Comparison of ENCODE assay signal across 15 mouse cellular contexts in the genomic region with DNA sequence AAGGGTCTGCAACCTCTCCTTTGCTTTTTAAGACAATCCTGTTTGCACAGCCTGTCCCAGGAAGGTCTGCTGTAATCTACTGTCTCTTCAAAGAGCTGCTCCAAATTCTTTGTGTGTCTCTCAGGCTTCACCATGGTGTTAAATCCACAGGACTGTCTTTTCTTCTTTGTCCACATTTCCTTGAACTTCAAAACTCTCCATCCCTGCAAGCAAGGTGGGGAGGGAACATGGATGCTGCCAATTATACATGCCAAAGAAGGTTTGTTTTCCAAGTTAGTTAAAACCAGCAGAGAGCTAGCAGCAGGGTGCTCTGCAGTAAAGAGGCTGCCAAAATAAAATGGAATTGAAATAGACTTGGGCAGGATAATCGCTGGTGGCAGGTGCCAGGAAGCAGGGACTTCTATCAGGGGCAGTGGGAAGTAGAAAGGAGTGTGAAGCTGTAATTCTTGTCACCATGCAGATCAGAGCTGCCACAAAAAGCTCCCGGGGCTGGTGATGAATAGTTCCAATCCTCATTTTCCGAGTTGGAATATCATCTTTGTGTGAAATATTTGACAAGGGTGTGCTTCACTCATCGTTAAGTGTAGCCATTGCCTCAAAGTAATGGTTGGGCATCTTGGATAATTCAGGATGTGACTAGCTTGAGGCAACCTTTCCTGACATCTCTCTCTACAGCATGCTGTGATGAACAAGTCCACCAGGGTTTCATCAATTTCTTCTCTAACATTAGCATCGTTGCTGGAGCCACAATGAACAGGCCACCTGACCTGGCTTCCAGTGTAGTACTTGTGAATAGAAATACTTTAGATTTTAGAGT.
DNase-seq lines count a peak whose midpoint lies in the region; ATAC-seq and TF ChIP-seq lines count a peak whose summit lies in the region.
"Had no signal": no experiment of that assay in that cellular context is flagged by ENCODE, and none has a peak within 500 bp of the region (broad histone marks: within the 10 kb centered on the region; RNA-seq: fewer than 3 reads in every experiment).

No protein-coding gene starts in this region.

- H3K4me3 ChIP-seq in hindbrain, embryonic 14.5 days (replicated peaks; ENCODE audit: low read length) = no peak overlapping the region
- H3K4me3 ChIP-seq in hindbrain, embryonic 10.5 days = no peak overlapping the region
- H3K4me3 ChIP-seq in midbrain, embryonic 11.5 days (ENCODE audit: low read depth, low read length) = no peak overlapping the region
- H3K4me3 ChIP-seq in intestine, embryonic 16.5 days (ENCODE audit: low read length) = no peak overlapping the region
- H3K4me3 ChIP-seq: heart, adult 2 months; limb, embryonic 12.5 days; neural tube, embryonic 13.5 days had no signal

- no peak for TF ChIP-seq POLR2A in brain, embryonic 14.5 days (IDR thresholded peaks at IDR 0.05; ENCODE audit: borderline replicate concordance, extremely low read depth, insufficient read depth, insufficient read length, poor library complexity, severe bottlenecking)

- H3K4me1 ChIP-seq in hindbrain, embryonic 14.5 days (replicated peaks; ENCODE audit: control insufficient read depth, insufficient read depth, low read length) = no peaks in the 10 kb centered on the region
- no peaks in the 10 kb centered on the region for H3K4me1 ChIP-seq in hindbrain, embryonic 10.5 days (replicated peaks)
- no peaks in the 10 kb centered on the region for H3K4me1 ChIP-seq in midbrain, embryonic 11.5 days (ENCODE audit: control insufficient read depth, insufficient read depth, low read length)
- no peaks in the 10 kb centered on the region for H3K4me1 ChIP-seq in intestine, embryonic 16.5 days (ENCODE audit: control insufficient read depth, insufficient read depth, low read length)
- H3K4me1 ChIP-seq: limb, embryonic 12.5 days; neural tube, embryonic 13.5 days had no signal

- H3K9me3 ChIP-seq in hindbrain, embryonic 14.5 days (ENCODE audit: control insufficient read depth, low read length) = no peaks in the 10 kb centered on the region
- no peaks in the 10 kb centered on the region for H3K9me3 ChIP-seq in hindbrain, embryonic 10.5 days
- no peaks in the 10 kb centered on the region for H3K9me3 ChIP-seq in midbrain, embryonic 11.5 days (ENCODE audit: control insufficient read depth, low read length)
- H3K9me3 ChIP-seq in intestine, embryonic 16.5 days (ENCODE audit: control insufficient read depth, low read length) = no peaks in the 10 kb centered on the region
- H3K9me3 ChIP-seq: limb, embryonic 12.5 days; neural tube, embryonic 13.5 days had no signal

- no peak overlapping the region for H3K27ac ChIP-seq in hindbrain, embryonic 14.5 days
- no peak overlapping the region for H3K27ac ChIP-seq in hindbrain, embryonic 10.5 days
- no peak overlapping the region for H3K27ac ChIP-seq in midbrain, embryonic 11.5 days (ENCODE audit: low read depth, low read length)
- H3K27ac ChIP-seq in intestine, embryonic 16.5 days (ENCODE audit: low read length) = no peak overlapping the region
- H3K27ac ChIP-seq: heart, adult 2 months; limb, embryonic 12.5 days; neural tube, embryonic 13.5 days had no signal

- no peaks in the 10 kb centered on the region for H3K36me3 ChIP-seq in hindbrain, embryonic 14.5 days (replicated peaks; ENCODE audit: control insufficient read depth, insufficient read depth)
- no peaks in the 10 kb centered on the region for H3K36me3 ChIP-seq in hindbrain, embryonic 10.5 days
- no peaks in the 10 kb centered on the region for H3K36me3 ChIP-seq in midbrain, embryonic 11.5 days (ENCODE audit: control insufficient read depth, insufficient read depth, low read length)
- H3K36me3 ChIP-seq in intestine, embryonic 16.5 days (ENCODE audit: control insufficient read depth, insufficient read depth, low read length) = no peaks in the 10 kb centered on the region
- H3K36me3 ChIP-seq: limb, embryonic 12.5 days; neural tube, embryonic 13.5 days had no signal

- H3K9ac ChIP-seq in hindbrain, embryonic 14.5 days = no peak overlapping the region
- no peak overlapping the region for H3K9ac ChIP-seq in midbrain, embryonic 11.5 days (ENCODE audit: low read length)
- H3K9ac ChIP-seq in intestine, embryonic 16.5 days (ENCODE audit: low read depth, low read length) = no peak overlapping the region
- H3K9ac ChIP-seq: limb, embryonic 12.5 days; liver, postnatal 0 days; neural tube, embryonic 13.5 days had no signal

- DNase-seq in hindbrain, embryonic 14.5 days (ENCODE audit: low spot score) = peak; percentile 42
- no peak for DNase-seq in hindbrain, embryonic 10.5 days (ENCODE audit: low spot score)
- peak; percentile 85 for DNase-seq in brain, embryonic 14.5 days (ENCODE audit: low read depth)
- peak; percentile 76 to 86 for DNase-seq in cerebellum, postnatal 14 days
- peak; percentile 84 for DNase-seq in midbrain, embryonic 11.5 days (ENCODE audit: low spot score, missing footprints)
- no peak for DNase-seq in urinary bladder, adult 18-20 months (ENCODE audit: low spot score in 2 of 2)
- DNase-seq: adrenal gland, postnatal 25 days; heart, adult 2 months; heart, postnatal 36 days; liver, postnatal 0 days had no signal

- H3K27me3 ChIP-seq in hindbrain, embryonic 14.5 days (ENCODE audit: control insufficient read depth, insufficient read depth, low read length) = no peaks in the 10 kb centered on the region
- H3K27me3 ChIP-seq in hindbrain, embryonic 10.5 days (ENCODE audit: insufficient read depth, poor library complexity, severe bottlenecking) = no peaks in the 10 kb centered on the region
- no peaks in the 10 kb centered on the region for H3K27me3 ChIP-seq in midbrain, embryonic 11.5 days (ENCODE audit: control insufficient read depth, insufficient read depth, low read length)
- H3K27me3 ChIP-seq in intestine, embryonic 16.5 days (replicated peaks; ENCODE audit: control insufficient read depth, insufficient read depth, low read length) = no peaks in the 10 kb centered on the region
- H3K27me3 ChIP-seq: CH12.LX; limb, embryonic 12.5 days; neural tube, embryonic 13.5 days had no signal

- no peak for TF ChIP-seq CTCF in brain, embryonic 14.5 days (IDR thresholded peaks at IDR 0.05; ENCODE audit: borderline replicate concordance, extremely low read depth, insufficient read depth, insufficient read length)

- peak; percentile 55; the same call in 1 of the 2 replicates for ATAC-seq in hindbrain, embryonic 14.5 days (ENCODE audit: low FRiP score)
- ATAC-seq in midbrain, embryonic 11.5 days (ENCODE audit: low FRiP score) = peak; percentile 22; the same call in 1 of the 2 replicates
- ATAC-seq in intestine, embryonic 16.5 days = no peak
- ATAC-seq in activated CD4-positive, CD25-positive, alpha-beta regulatory T cell, adult 4 months = no peak
- ATAC-seq: liver, postnatal 0 days had no signal

- no peak overlapping the region for H3K4me2 ChIP-seq in hindbrain, embryonic 14.5 days (replicated peaks)
- no peak overlapping the region for H3K4me2 ChIP-seq in midbrain, embryonic 11.5 days
- H3K4me2 ChIP-seq in intestine, embryonic 16.5 days (ENCODE audit: low read depth, low read length) = no peak overlapping the region
- H3K4me2 ChIP-seq: limb, embryonic 12.5 days; neural tube, embryonic 13.5 days had no signal

- WGBS in hindbrain, embryonic 14.5 days = 50% methylated on average over 5 of the region's 5 CpGs
- WGBS in hindbrain, embryonic 10.5 days = 65% methylated on average over 5 of the region's 5 CpGs
- WGBS in midbrain, embryonic 11.5 days = 55% methylated on average over 5 of the region's 5 CpGs
- 60% methylated on average over 5 of the region's 5 CpGs for WGBS in intestine, embryonic 16.5 days

Comparison
In these comparisons a context has a peak if more than half of its experiments do, and no peak if none do; other contexts are left out.
1. DNase-seq: peak in hindbrain, embryonic 14.5 days (single experiment), brain, embryonic 14.5 days (single experiment), cerebellum, postnatal 14 days (2 of 2) and midbrain, embryonic 11.5 days (single experiment); none in hindbrain, embryonic 10.5 days (single experiment) and urinary bladder, adult 18-20 months (0 of 2).
2. ATAC-seq: peak in hindbrain, embryonic 14.5 days (single experiment) and midbrain, embryonic 11.5 days (single experiment); none in intestine, embryonic 16.5 days (single experiment) and activated CD4-positive, CD25-positive, alpha-beta regulatory T cell, adult 4 months (single experiment).